Comparison of ENCODE assay signal across 8 mouse cellular contexts in genomic region chr4:130048203-130048479, GRCm38 (mm10). TPM values are rescaled to one million over a fixed set of nuclear protein-coding genes. Genes with fewer than 3 reads are reported as not detected.
A peak's percentile ranks its signal among the peaks of the same experiment; 100 is the strongest.
DNase-seq lines count a peak whose midpoint lies in the region; ATAC-seq lines count a peak whose summit lies in the region.
"Had no signal": no experiment of that assay in that cellular context is flagged by ENCODE, and none has a peak within 500 bp of the region (broad histone marks: within the 10 kb centered on the region; RNA-seq: fewer than 3 reads in every experiment).

No protein-coding gene starts in this region.

- peak overlapping the region; percentile 74 for H3K9ac ChIP-seq in lung, embryonic 16.5 days (ENCODE audit: low read length)
- H3K9ac ChIP-seq in forebrain, embryonic 14.5 days (ENCODE audit: low read length) = no peak overlapping the region; the same call in 1 of the 2 replicates
- no peak overlapping the region for H3K9ac ChIP-seq in liver, embryonic 12.5 days

- H3K4me3 ChIP-seq in lung, embryonic 16.5 days (ENCODE audit: low read length) = peak overlapping the region; percentile 59
- H3K4me3 ChIP-seq in forebrain, embryonic 14.5 days (ENCODE audit: low read depth, low read length) = peak overlapping the region; percentile 32
- H3K4me3 ChIP-seq in liver, embryonic 12.5 days = peak overlapping the region; percentile 35; the same call in 1 of the 2 replicates

- H3K27me3 ChIP-seq in lung, embryonic 16.5 days (ENCODE audit: control insufficient read depth, insufficient read depth, low read depth, low read length) = no peaks in the 10 kb centered on the region
- 0 out of 2 replicates have a peak, but pooled peaks cover 6% of the 10 kb centered on the region for H3K27me3 ChIP-seq in forebrain, embryonic 14.5 days (replicated peaks; ENCODE audit: control insufficient read depth, insufficient read depth, low read length)
- H3K27me3 ChIP-seq in liver, embryonic 12.5 days (replicated peaks) = peaks cover 60% of the 10 kb centered on the region

- 27% methylated on average over 4 of the region's 4 CpGs for WGBS in lung, embryonic 16.5 days
- 49% methylated on average over 4 of the region's 4 CpGs for WGBS in forebrain, embryonic 14.5 days
- 42% methylated on average over 4 of the region's 4 CpGs for WGBS in liver, embryonic 12.5 days (ENCODE audit: insufficient replicate concordance)

- intact Hi-C loops in left cerebral cortex, postnatal 10 days (cut with DNase I) = no loop called here

- no peaks in the 10 kb centered on the region for H3K36me3 ChIP-seq in lung, embryonic 16.5 days (ENCODE audit: control insufficient read depth, insufficient read depth, low read length)
- no peaks in the 10 kb centered on the region for H3K36me3 ChIP-seq in forebrain, embryonic 14.5 days (ENCODE audit: control insufficient read depth, insufficient read depth, low read length)
- no peaks in the 10 kb centered on the region for H3K36me3 ChIP-seq in liver, embryonic 12.5 days

- ATAC-seq in lung, embryonic 16.5 days (ENCODE audit: low read depth) = peak; percentile 2; the same call in 1 of the 2 replicates
- ATAC-seq in forebrain, embryonic 14.5 days = peak; percentile 38; the same call in 1 of the 2 replicates
- no peak for ATAC-seq in liver, embryonic 12.5 days
- ATAC-seq in megakaryocyte, adult 5-6 weeks (ENCODE audit: poor library complexity, severe bottlenecking) = no peak

- H3K4me2 ChIP-seq in lung, embryonic 16.5 days (ENCODE audit: low read depth, low read length) = peak overlapping the region; percentile 92
- peak overlapping the region; percentile 81 for H3K4me2 ChIP-seq in forebrain, embryonic 14.5 days (ENCODE audit: low read length)
- H3K4me2 ChIP-seq in liver, embryonic 12.5 days = peak overlapping the region; percentile 54

- peaks cover 45% of the 10 kb centered on the region for H3K4me1 ChIP-seq in lung, embryonic 16.5 days (replicated peaks; ENCODE audit: control insufficient read depth, insufficient read depth, low read length)
- H3K4me1 ChIP-seq in forebrain, embryonic 14.5 days (ENCODE audit: control insufficient read depth, insufficient read depth, low read length) = peaks cover 20% of the 10 kb centered on the region
- 0 out of 2 replicates have a peak, but pooled peaks cover 12% of the 10 kb centered on the region for H3K4me1 ChIP-seq in liver, embryonic 12.5 days

- no peak for DNase-seq in lung, postnatal 4 days
- DNase-seq in forebrain, embryonic 14.5 days (ENCODE audit: low spot score) = peak; percentile 46
- no peak for DNase-seq in left cerebral cortex, postnatal 10 days (ENCODE audit: extremely low spot score in 1 of 2, low spot score in 2 of 2)
- DNase-seq in right cerebral cortex, postnatal 4 days = no peak

- no peaks in the 10 kb centered on the region for H3K9me3 ChIP-seq in lung, embryonic 16.5 days (ENCODE audit: control insufficient read depth, low read length)
- no peaks in the 10 kb centered on the region for H3K9me3 ChIP-seq in forebrain, embryonic 14.5 days (replicated peaks; ENCODE audit: control insufficient read depth, low read length)
- H3K9me3 ChIP-seq in liver, embryonic 12.5 days (replicated peaks) = no peaks in the 10 kb centered on the region

- H3K27ac ChIP-seq in lung, embryonic 16.5 days (ENCODE audit: low read length) = peak overlapping the region; percentile 95
- H3K27ac ChIP-seq in forebrain, embryonic 14.5 days (ENCODE audit: low read depth, low read length) = no peak overlapping the region
- H3K27ac ChIP-seq in liver, embryonic 12.5 days = no peak overlapping the region

RNA-seq across cellular contexts. Expression of gene Col16a1, which starts 0.5 kb away (rescaled TPM):
- 44.5 and 50.1 TPM in 2 replicates for polyA plus RNA-seq in lung, embryonic 16.5 days (2015; fragmentation: Nextera tagmentation; extraction: Ambion mirVana)
- 4.0 and 5.7 TPM in 2 replicates for polyA plus RNA-seq in forebrain, embryonic 14.5 days (2014; fragmentation: Nextera tagmentation; extraction: Ambion mirVana)
- 4.2 and 4.9 TPM in 2 replicates for polyA plus RNA-seq in liver, embryonic 12.5 days (2016; fragmentation: Nextera tagmentation; extraction: Ambion mirVana)
- not detected in 2 replicates for total RNA-seq in megakaryocyte, adult 5-6 weeks (2015)
- total RNA-seq in megakaryocyte, adult 5-6 weeks (2017) = not detected in 2 replicates
- 10 to 100 TPM; 17.1 to 19.8 TPM for total RNA-seq in left cerebral cortex, postnatal 10 days (2021)
- total RNA-seq: neutrophil, adult 5-6 weeks had no signal

RNA-seq across cellular contexts. Expression of gene Pef1, which starts 54.2 kb away (rescaled TPM):
- 77.9 and 81.2 TPM in 2 replicates for polyA plus RNA-seq in lung, embryonic 16.5 days (2015; fragmentation: Nextera tagmentation; extraction: Ambion mirVana)
- 88.6 and 91.9 TPM in 2 replicates for polyA plus RNA-seq in forebrain, embryonic 14.5 days (2014; fragmentation: Nextera tagmentation; extraction: Ambion mirVana)
- 41.9 and 42.5 TPM in 2 replicates for polyA plus RNA-seq in liver, embryonic 12.5 days (2016; fragmentation: Nextera tagmentation; extraction: Ambion mirVana)
- 53.1 TPM in 2 replicates for total RNA-seq in megakaryocyte, adult 5-6 weeks (2015)
- 12.3 and 18.0 TPM in 2 replicates for total RNA-seq in megakaryocyte, adult 5-6 weeks (2017)
- total RNA-seq in left cerebral cortex, postnatal 10 days (2021) = 10 to 100 TPM; 42.6 to 42.8 TPM

Comparison
In these comparisons a context has a peak if more than half of its experiments do, and no peak if none do; other contexts are left out.
1. ATAC-seq: peak in lung, embryonic 16.5 days (single experiment) and forebrain, embryonic 14.5 days (single experiment); none in liver, embryonic 12.5 days (single experiment) and megakaryocyte, adult 5-6 weeks (single experiment).
2. Peak in every context shown above with its lines, with median percentiles within 50 percentile points of each other: H3K4me2 ChIP-seq and H3K4me3 ChIP-seq.